Mouse (Mus musculus) midbrain, embryonic 16.5 days (tissue): ENCODE results near the gene Fkbp1b. TPM values are rescaled to one million over a fixed set of nuclear protein-coding genes. Genes with fewer than 3 reads are reported as not detected.
"Not testable (repeated sequence)": the region's sequence is repeated elsewhere in the genome, so short reads cannot be mapped to it uniquely, and the experiment has no call there.

Experiments
- ATAC-seq: fragments of 200-750 bp; cut with Nextera tagmentation; 2 replicates; pipeline ENCODE4 v1.8.0; 2017; ENCODE audit warnings: moderate TSS enrichment
- H3K27ac ChIP-seq: fragments of 300-500 bp; sonication (generic); 2 replicates; pipeline ENCODE4 v1.5.1; 2014; ENCODE audit warnings: mild to moderate bottlenecking, low read length, mixed read lengths
- H3K27me3 ChIP-seq: fragments of 300-500 bp; sonication (generic); 2 replicates; pipeline ENCODE4 v1.6.1; 2014; ENCODE audit warnings: low read depth, low read length, mixed read lengths; ENCODE audit not compliant: control insufficient read depth, insufficient read depth
- H3K36me3 ChIP-seq: fragments of 300-500 bp; sonication (generic); 2 replicates; pipeline ENCODE4 v1.6.1; 2014; ENCODE audit warnings: mild to moderate bottlenecking, low read length, moderate library complexity, mixed read lengths; ENCODE audit not compliant: control insufficient read depth, insufficient read depth
- H3K4me1 ChIP-seq: fragments of 300-500 bp; sonication (generic); 2 replicates; pipeline ENCODE4 v1.6.1; 2014; ENCODE audit warnings: mild to moderate bottlenecking, low read length, mixed read lengths; ENCODE audit not compliant: control insufficient read depth, insufficient read depth
- H3K4me2 ChIP-seq: fragments of 300-500 bp; sonication (generic); 2 replicates; pipeline ENCODE4 v1.6.1; 2014; ENCODE audit warnings: mild to moderate bottlenecking, low read length, mixed read lengths
- H3K4me3 ChIP-seq: fragments of 300-500 bp; sonication (generic); 2 replicates; pipeline ENCODE4 v1.5.1; 2014; ENCODE audit warnings: low read depth, mild to moderate bottlenecking, low read length, moderate library complexity, mixed read lengths
- H3K9ac ChIP-seq: fragments of 300-500 bp; sonication (generic); 2 replicates; pipeline ENCODE4 v1.6.1; 2014; ENCODE audit warnings: low read depth, low read length, mixed read lengths
- H3K9me3 ChIP-seq: fragments of 300-500 bp; sonication (generic); replicated peaks from 2 replicates; pipeline ENCODE4 v1.6.1; 2014; ENCODE audit warnings: mild to moderate bottlenecking, low read length, mixed read lengths; ENCODE audit not compliant: control insufficient read depth, poor library complexity, severe bottlenecking
- WGBS: fragments of 180-500 bp; shearing (Covaris S2); extraction: QIAGEN DNeasy Blood & Tissue Kit; methylation state at CpG from one replicate; pipeline ENCODE4 v1.1.7; 2014; 5-methylcytosine and 5-hydroxymethylcytosine counted together
- polyA plus RNA-seq: library from polyadenylated mRNA; unstranded; fragments of >200 nt; fragmentation: Nextera tagmentation; extraction: Ambion mirVana; gene quantifications from 2 replicates; pipeline ENCODE4 v1.2.1, GENCODE M21; 2015

Fkbp1b gene
- 36.7 and 43.0 TPM in 2 replicates for polyA plus RNA-seq

GRCm38 (mm10) chr12:4841392-4841887 is at the start of gene Fkbp1b:
Gene Fkbp1b (minus strand): TSS chr12:4841591.
- WGBS: under 1% methylated on average over 37 of the region's 37 CpGs

GRCm38 (mm10) chr12:4889891-4890290 is 48.5 kb upstream of the Fkbp1b start:
- Histone ChIP-seq H3K9me3 (no peaks in the 10 kb centered on the region), H3K27me3 (no peaks in the 10 kb centered on the region), H3K36me3 (peaks cover 6% of the 10 kb centered on the region), H3K4me3 (no peak overlapping the region), H3K27ac (no peak overlapping the region), H3K4me2 (no peak overlapping the region), H3K9ac (no peak overlapping the region), H3K4me1 (no peaks in the 10 kb centered on the region)
- no peak for ATAC-seq
- 91% methylated on average over 1 of the region's 1 CpGs for WGBS

More at GRCm38 (mm10) chr12:4841392-4841887, at the start of gene Fkbp1b:
- Histone ChIP-seq H3K4me1 (peaks cover 16% of the 10 kb centered on the region), H3K9me3 (no peaks in the 10 kb centered on the region), H3K36me3 (0 out of 2 replicates have a peak, but pooled peaks cover 3% of the 10 kb centered on the region), H3K4me2 (peak within 1 kb of the TSS; percentile 88), H3K4me3 (peak within 1 kb of the TSS; percentile 91), H3K9ac (peak within 1 kb of the TSS; percentile 89), H3K27ac (no peak within 1 kb of the TSS), H3K27me3 (no peaks in the 10 kb centered on the region)
- peak; percentile 65 for ATAC-seq

GRCm38 (mm10) chr12:4889251-4889650 is 47.9 kb upstream of the Fkbp1b start:
- no peak for ATAC-seq
- 98% methylated on average over 2 of the region's 2 CpGs for WGBS

GRCm38 (mm10) chr12:4888739-4889138 is 47.3 kb upstream of the Fkbp1b start:
- H3K27ac ChIP-seq: no peak overlapping the region
- no peak for ATAC-seq
- H3K4me2 ChIP-seq: no peak overlapping the region
- H3K9ac ChIP-seq: no peak overlapping the region
- H3K4me3 ChIP-seq: no peak overlapping the region
- peaks cover 6% of the 10 kb centered on the region for H3K36me3 ChIP-seq
- H3K27me3 ChIP-seq: no peaks in the 10 kb centered on the region
- no peaks in the 10 kb centered on the region for H3K4me1 ChIP-seq
- H3K9me3 ChIP-seq: no peaks in the 10 kb centered on the region

More at GRCm38 (mm10) chr12:4889251-4889650, 47.9 kb upstream of the Fkbp1b start:
- Histone ChIP-seq H3K27ac (no peak overlapping the region), H3K4me1 (no peaks in the 10 kb centered on the region), H3K4me3 (no peak overlapping the region), H3K9me3 (no peaks in the 10 kb centered on the region), H3K4me2 (no peak overlapping the region), H3K27me3 (no peaks in the 10 kb centered on the region), H3K36me3 (peaks cover 6% of the 10 kb centered on the region), H3K9ac (no peak overlapping the region)

GRCm38 (mm10) chr12:4886581-4886980 is 45.2 kb upstream of the Fkbp1b start:
- WGBS: 94% methylated on average over 4 of the region's 4 CpGs
- not testable (repeated sequence) for H3K9ac ChIP-seq, H3K27ac ChIP-seq, H3K4me2 ChIP-seq, H3K4me3 ChIP-seq, H3K4me1 ChIP-seq, H3K9me3 ChIP-seq, H3K27me3 ChIP-seq, ATAC-seq
- peaks cover 12% of the 10 kb centered on the region for H3K36me3 ChIP-seq

GRCm38 (mm10) chr12:4885062-4885461 is 43.7 kb upstream of the Fkbp1b start:
- no peak overlapping the region for H3K4me3 ChIP-seq
- no peak overlapping the region for H3K9ac ChIP-seq
- H3K27me3 ChIP-seq: no peaks in the 10 kb centered on the region
- H3K9me3 ChIP-seq: no peaks in the 10 kb centered on the region
- no peak for ATAC-seq
- no peaks in the 10 kb centered on the region for H3K4me1 ChIP-seq
- no peak overlapping the region for H3K27ac ChIP-seq
- no peak overlapping the region for H3K4me2 ChIP-seq
- H3K36me3 ChIP-seq: peaks cover 12% of the 10 kb centered on the region
- 74% methylated on average over 1 of the region's 1 CpGs for WGBS

GRCm38 (mm10) chr12:4882086-4882485 is 40.7 kb upstream of the Fkbp1b start:
- H3K9ac ChIP-seq: no peak overlapping the region

GRCm38 (mm10) chr12:4879048-4879447 is 37.7 kb upstream of the Fkbp1b start:
- H3K4me1 ChIP-seq: no peaks in the 10 kb centered on the region
- WGBS: 95% methylated on average over 5 of the region's 5 CpGs
- H3K9ac ChIP-seq: no peak overlapping the region
- H3K27ac ChIP-seq: no peak overlapping the region
- no peaks in the 10 kb centered on the region for H3K27me3 ChIP-seq
- H3K9me3 ChIP-seq: no peaks in the 10 kb centered on the region
- H3K4me2 ChIP-seq: no peak overlapping the region
- no peak overlapping the region for H3K4me3 ChIP-seq
- ATAC-seq: no peak
- peaks cover 13% of the 10 kb centered on the region for H3K36me3 ChIP-seq

More at GRCm38 (mm10) chr12:4882086-4882485, 40.7 kb upstream of the Fkbp1b start:
- Histone ChIP-seq H3K27me3 (no peaks in the 10 kb centered on the region), H3K4me3 (no peak overlapping the region), H3K4me2 (no peak overlapping the region), H3K9me3 (no peaks in the 10 kb centered on the region), H3K27ac (no peak overlapping the region), H3K36me3 (peaks cover 15% of the 10 kb centered on the region), H3K4me1 (no peaks in the 10 kb centered on the region)
- WGBS: 96% methylated on average over 2 of the region's 2 CpGs
- no peak for ATAC-seq

GRCm38 (mm10) chr12:4878296-4878783 is 36.9 kb upstream of the Fkbp1b start:
- Histone ChIP-seq H3K27me3 (no peaks in the 10 kb centered on the region), H3K27ac (no peak overlapping the region), H3K36me3 (peaks cover 13% of the 10 kb centered on the region), H3K9me3 (no peaks in the 10 kb centered on the region), H3K4me2 (no peak overlapping the region), H3K4me3 (no peak overlapping the region), H3K9ac (no peak overlapping the region), H3K4me1 (no peaks in the 10 kb centered on the region)
- no peak for ATAC-seq
- WGBS: 87% methylated on average over 9 of the region's 9 CpGs
